Mouse (Mus musculus) hindbrain, embryonic 13.5 days (tissue): ENCODE data around the gene Sestd1. TPM values are rescaled to one million over a fixed set of nuclear protein-coding genes. Genes with fewer than 3 reads are reported as not detected.

ENCODE experiments used
- ATAC-seq: fragments of 200-750 bp; cut with Nextera tagmentation; 2 replicates; pipeline ENCODE4 v1.8.0; 2017; ENCODE audit warnings: moderate TSS enrichment; ENCODE audit not compliant: low FRiP score
- H3K27ac ChIP-seq: fragments of 300-500 bp; sonication (generic); 2 replicates; pipeline ENCODE4 v1.5.1; 2015; ENCODE audit warnings: inconsistent platforms, mild to moderate bottlenecking, moderate library complexity
- H3K27me3 ChIP-seq: fragments of 300-500 bp; sonication (generic); 2 replicates; pipeline ENCODE4 v1.6.1; 2015; ENCODE audit warnings: mild to moderate bottlenecking, inconsistent platforms
- H3K36me3 ChIP-seq: fragments of 300-500 bp; sonication (generic); 2 replicates; pipeline ENCODE4 v1.6.1; 2015; ENCODE audit warnings: mild to moderate bottlenecking, inconsistent platforms
- H3K4me1 ChIP-seq: fragments of 300-500 bp; sonication (generic); replicated peaks from 2 replicates; pipeline ENCODE4 v1.6.1; 2015; ENCODE audit warnings: inconsistent platforms
- H3K4me2 ChIP-seq: fragments of 300-500 bp; sonication (generic); 2 replicates; pipeline ENCODE4 v1.6.1; 2015; ENCODE audit warnings: inconsistent platforms, mild to moderate bottlenecking, moderate library complexity
- H3K4me3 ChIP-seq: fragments of 300-500 bp; sonication (generic); 2 replicates; pipeline ENCODE4 v1.5.1; 2015; ENCODE audit warnings: mild to moderate bottlenecking, inconsistent platforms
- H3K9ac ChIP-seq: fragments of 300-500 bp; sonication (generic); 2 replicates; pipeline ENCODE4 v1.6.1; 2015; ENCODE audit warnings: mild to moderate bottlenecking, inconsistent platforms
- H3K9me3 ChIP-seq: fragments of 300-500 bp; sonication (generic); 2 replicates; pipeline ENCODE4 v1.6.1; 2016; ENCODE audit warnings: inconsistent platforms
- WGBS: fragments of 180-500 bp; shearing (Covaris S2); methylation state at CpG from one replicate; pipeline ENCODE4 v1.1.7; 2015; 5-methylcytosine and 5-hydroxymethylcytosine counted together
- polyA plus RNA-seq: library from polyadenylated mRNA; unstranded; fragments of >200 nt; fragmentation: Nextera tagmentation; extraction: Ambion mirVana; gene quantifications from 2 replicates; pipeline ENCODE4 v1.2.1, GENCODE M21; 2015

Gene Sestd1
- polyA plus RNA-seq, 1 experiment from 2014 or later, result 27.8 TPM

DNA sequence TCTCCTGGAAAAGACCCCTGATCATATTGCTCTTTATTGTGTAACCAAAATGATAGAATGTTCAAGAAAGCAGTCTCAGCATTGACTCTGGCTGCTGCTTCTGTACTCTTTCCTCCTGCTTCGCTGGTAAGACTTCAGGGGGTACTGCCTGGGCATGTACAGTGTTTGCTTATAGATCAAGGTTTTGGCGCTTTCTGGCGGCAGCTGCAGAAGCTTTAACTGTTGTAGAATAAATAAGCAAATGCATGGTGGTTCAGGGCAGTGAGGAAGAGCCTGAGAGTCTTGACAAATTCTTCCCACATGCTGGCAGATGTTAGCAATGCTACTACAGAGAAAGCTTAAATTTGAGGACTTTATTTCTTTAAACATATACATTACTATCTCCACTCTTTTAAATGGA lies 134.1 kb downstream of the Sestd1 start:
- Histone ChIP-seq H3K9me3 (no peaks in the 10 kb centered on the region), H3K9ac (no peak overlapping the region), H3K36me3 (no peaks in the 10 kb centered on the region), H3K27me3 (no peaks in the 10 kb centered on the region), H3K4me2 (no peak overlapping the region), H3K4me3 (no peak overlapping the region), H3K27ac (no peak overlapping the region), H3K4me1 (peaks cover 16% of the 10 kb centered on the region)
- no peak for ATAC-seq
- WGBS, result 84% methylated on average over 3 of the region's 3 CpGs

GRCm38 (mm10) chr2:77143536-77143935 lies 136.9 kb downstream of the Sestd1 start:
- no peak overlapping the region for H3K4me2 ChIP-seq
- no peak for ATAC-seq
- no peaks in the 10 kb centered on the region for H3K36me3 ChIP-seq
- no peak overlapping the region for H3K9ac ChIP-seq
- no peaks in the 10 kb centered on the region for H3K9me3 ChIP-seq
- no peaks in the 10 kb centered on the region for H3K27me3 ChIP-seq
- no peak overlapping the region for H3K27ac ChIP-seq
- peaks cover 6% of the 10 kb centered on the region for H3K4me1 ChIP-seq
- WGBS, result 63% methylated on average over 6 of the region's 6 CpGs
- H3K4me3 ChIP-seq, result no peak overlapping the region

- H3K9ac ChIP-seq, result no peak overlapping the region
These were observed 141.5 kb downstream of the Sestd1 start for GRCm38 (mm10) chr2:77138879-77139278.

DNA sequence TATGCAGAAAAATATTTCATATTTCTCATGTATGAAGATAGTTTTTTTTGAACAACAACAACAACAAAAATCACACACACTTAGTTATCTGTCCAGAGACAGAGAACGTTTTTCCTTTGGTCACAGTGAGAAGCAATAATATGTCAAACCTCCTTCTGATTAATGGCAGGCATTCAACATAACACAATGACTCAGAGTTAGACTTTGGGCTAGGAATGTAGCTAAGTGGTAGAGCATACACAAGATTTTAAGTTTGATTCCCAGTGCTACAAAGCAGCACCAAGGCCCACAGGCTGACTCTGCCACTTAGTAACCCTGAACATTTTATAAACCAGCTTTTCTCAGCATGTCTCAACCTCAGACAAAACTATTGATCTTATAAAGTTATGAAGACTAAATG lies 145.5 kb downstream of the Sestd1 start:
- Histone ChIP-seq H3K36me3 (no peaks in the 10 kb centered on the region), H3K9me3 (no peaks in the 10 kb centered on the region), H3K4me2 (no peak overlapping the region), H3K27ac (no peak overlapping the region), H3K4me3 (no peak overlapping the region), H3K27me3 (no peaks in the 10 kb centered on the region), H3K4me1 (no peaks in the 10 kb centered on the region), H3K9ac (no peak overlapping the region)
- WGBS, result 39% methylated on average over 1 of the region's 1 CpGs
- no peak for ATAC-seq

More at GRCm38 (mm10) chr2:77138879-77139278, 141.5 kb downstream of the Sestd1 start:
- ATAC-seq, result no peak
- 90% methylated on average over 6 of the region's 6 CpGs for WGBS
- Histone ChIP-seq H3K4me1 (0 out of 2 replicates have a peak, but pooled peaks cover 2% of the 10 kb centered on the region), H3K4me3 (no peak overlapping the region), H3K4me2 (no peak overlapping the region), H3K36me3 (no peaks in the 10 kb centered on the region), H3K27ac (no peak overlapping the region), H3K9me3 (no peaks in the 10 kb centered on the region), H3K27me3 (no peaks in the 10 kb centered on the region)

GRCm38 (mm10) chr2:77133407-77133806 lies 147.0 kb downstream of the Sestd1 start:
- no peak for ATAC-seq
- Histone ChIP-seq H3K27me3 (no peaks in the 10 kb centered on the region), H3K9ac (no peak overlapping the region), H3K4me1 (no peaks in the 10 kb centered on the region), H3K4me2 (no peak overlapping the region), H3K9me3 (no peaks in the 10 kb centered on the region), H3K36me3 (no peaks in the 10 kb centered on the region), H3K27ac (no peak overlapping the region), H3K4me3 (no peak overlapping the region)
- WGBS, result 98% methylated on average over 1 of the region's 1 CpGs

Other genes starting within 250 kb of the Sestd1 start
- gene Ccdc141, start 110.0 kb downstream of the Sestd1 start, polyA plus RNA-seq, result 6.9 and 7.3 TPM in 2 replicates